Mouse (Mus musculus) adrenal gland, adult (tissue): ENCODE measurements around the gene Zfp961.
"Not testable (repeated sequence)": the region's sequence is repeated elsewhere in the genome, so short reads cannot be mapped to it uniquely, and the experiment has no call there.

ENCODE experiments used
- DNase-seq, 2 experiments: peaks; one replicate each; pipeline ENCODE4 v3.0.0; 2022 to 2023; ENCODE audit warnings: low spot score in 1 of 2; ENCODE audit not compliant: inconsistent age in 2 of 2

Gene Zfp961

GRCm38 (mm10) chr8:71950482-71951221 lies at the start of gene Zfp961:
Zfp961 (plus strand) TSS chr8:71951038.
- peak; percentile 97 to 99 for DNase-seq

- not testable (repeated sequence) for DNase-seq
Observed at GRCm38 (mm10) chr8:71903084-71903483, 47.8 kb upstream of the Zfp961 start.

DNA sequence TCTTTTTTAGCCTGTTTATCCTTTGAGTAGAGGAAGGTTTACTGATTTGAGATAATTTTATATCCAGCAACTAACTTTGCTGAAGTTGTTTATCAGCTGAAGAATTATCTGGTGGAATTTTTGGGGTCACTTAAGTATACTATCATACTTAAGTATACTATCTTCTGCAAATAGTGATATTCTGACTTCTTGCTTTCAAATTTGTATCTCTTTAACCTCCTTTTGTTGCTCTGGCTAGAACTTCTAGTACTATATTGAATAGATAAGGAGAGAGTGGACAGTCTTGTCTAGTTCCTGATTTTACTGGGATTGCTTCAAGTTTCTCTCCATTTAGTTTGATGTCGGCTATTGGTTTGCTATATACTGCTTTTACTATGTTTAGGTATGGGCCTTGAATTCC lies 44.0 kb upstream of the Zfp961 start:
- no peak for DNase-seq

GRCm38 (mm10) chr8:71907798-71908257 lies 43.0 kb upstream of the Zfp961 start:
- no peak for DNase-seq

- DNase-seq = peak; percentile 91 to 98
Observed at GRCm38 (mm10) chr8:71908309-71909261, 42.3 kb upstream of the Zfp961 start, which contains the start of the genes Zfp882 and Zfp617. Zfp882 (plus strand) TSS chr8:71908608. Zfp617 (plus strand) TSS chr8:71908635.

- DNase-seq = no peak
Observed at GRCm38 (mm10) chr8:71912286-71912685, 38.6 kb upstream of the Zfp961 start.

GRCm38 (mm10) chr8:71922567-71923401 lies 28.1 kb upstream of the Zfp961 start:
- peak; percentile 97 to 98 for DNase-seq

DNA sequence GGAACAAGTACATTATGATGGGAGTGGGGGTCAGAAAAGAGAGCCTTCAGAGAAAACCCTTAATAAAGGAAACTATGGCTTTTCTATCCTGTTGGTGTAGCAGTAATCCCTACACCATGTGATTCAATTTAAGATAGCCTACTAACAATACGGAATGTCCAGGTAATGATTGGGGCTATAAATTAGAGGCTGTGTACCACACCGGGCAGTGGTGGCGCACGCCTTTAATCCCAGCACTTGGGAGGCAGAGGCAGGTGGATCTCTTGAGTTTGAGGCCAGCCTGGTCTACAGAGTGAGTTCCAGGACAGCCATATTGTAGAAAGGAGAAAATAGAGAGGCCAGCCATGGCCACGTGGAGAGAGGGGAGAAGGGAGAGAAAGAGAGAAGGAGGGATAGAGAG lies 25.0 kb upstream of the Zfp961 start:
- DNase-seq = no peak

GRCm38 (mm10) chr8:71926551-71926950 lies 24.3 kb upstream of the Zfp961 start:
- peak; percentile 20 to 64 for DNase-seq

- no peak for DNase-seq
Observed at GRCm38 (mm10) chr8:71927779-71928178, 23.1 kb upstream of the Zfp961 start.

- DNase-seq = peak in 1 of 2 experiments; percentile 57
Observed at GRCm38 (mm10) chr8:71938037-71938436, 12.8 kb upstream of the Zfp961 start.

GRCm38 (mm10) chr8:71940293-71941208 lies 10.3 kb upstream of the Zfp961 start:
- DNase-seq = peak in 1 of 2 experiments; percentile 23

GRCm38 (mm10) chr8:71941776-71942175 lies 9.1 kb upstream of the Zfp961 start:
- DNase-seq = no peak

DNA sequence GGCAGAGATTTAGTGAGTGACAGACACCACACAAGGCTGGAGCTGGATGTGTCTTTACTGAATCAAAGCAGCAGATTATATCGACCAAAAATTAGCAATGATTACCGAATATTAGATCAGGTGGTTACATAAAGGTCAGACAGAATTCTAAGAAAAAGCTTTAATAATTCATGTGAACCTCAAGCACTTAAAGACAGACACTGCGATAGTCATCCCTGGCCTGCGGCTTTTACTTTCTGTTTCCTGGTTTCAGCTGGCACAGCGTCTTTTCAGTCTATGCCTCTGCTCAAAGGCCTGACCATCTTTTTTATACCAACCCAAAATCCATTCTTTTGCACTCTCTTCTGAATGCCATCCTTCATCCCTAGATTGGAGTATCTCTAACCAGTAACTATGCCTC lies 2.2 kb upstream of the Zfp961 start:
- DNase-seq = no peak

DNA sequence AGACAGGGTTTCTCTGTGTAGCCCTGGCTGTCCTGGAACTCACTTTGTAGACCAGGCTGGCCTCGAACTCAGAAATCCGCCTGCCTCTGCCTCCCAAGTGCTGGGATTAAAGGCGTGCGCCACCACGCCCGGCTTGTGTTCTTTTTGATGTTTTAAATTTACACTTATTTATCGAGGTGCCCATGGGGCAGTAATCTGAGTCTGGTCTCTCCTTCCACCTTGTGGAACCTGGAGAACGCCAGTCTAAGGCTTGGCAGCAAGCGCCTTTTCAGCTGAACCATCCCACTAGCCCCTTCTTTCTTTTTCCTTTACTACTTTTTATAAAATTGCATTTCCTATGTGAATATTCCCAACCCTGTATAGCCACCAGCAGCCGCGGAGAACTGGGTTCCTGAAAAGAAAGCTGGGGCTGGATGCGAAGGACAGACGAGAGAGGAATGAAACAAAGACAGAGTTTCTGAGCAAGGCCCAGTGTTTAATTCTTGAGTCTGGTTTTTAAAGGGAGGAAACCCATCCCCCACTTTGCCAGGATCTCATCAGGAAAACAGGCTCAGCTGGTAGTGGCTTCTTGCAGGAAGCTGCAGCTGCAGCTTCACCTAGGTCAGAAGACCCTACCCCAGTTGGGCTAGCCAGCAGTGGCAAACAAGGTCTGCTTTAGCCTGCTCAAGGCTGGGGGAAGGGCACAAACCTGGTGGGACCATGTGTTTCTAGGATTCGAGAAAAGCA lies 761 bp downstream of the Zfp961 start:
- DNase-seq = peak; percentile 19 to 72

DNA sequence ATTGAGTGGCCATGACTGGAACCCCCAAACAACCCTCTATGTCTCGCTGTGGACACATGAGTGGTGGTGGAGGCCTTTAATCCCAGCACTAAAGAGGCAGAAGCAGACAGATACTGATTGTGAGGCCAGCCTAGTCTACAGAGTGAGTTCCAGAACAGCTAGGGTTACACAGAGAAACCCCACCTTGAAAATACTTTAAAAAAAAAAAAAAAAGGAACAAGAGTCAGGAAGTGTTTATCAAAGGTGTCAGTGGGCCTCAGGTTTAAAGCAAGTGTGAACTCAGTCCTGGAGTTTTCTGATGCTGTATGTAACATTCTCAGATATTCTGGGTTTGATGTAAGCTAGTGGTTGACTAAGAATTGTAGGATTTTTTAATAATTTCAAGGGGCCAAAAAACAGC lies 1.7 kb downstream of the Zfp961 start:
- no peak for DNase-seq

- DNase-seq = not testable (repeated sequence)
Observed at GRCm38 (mm10) chr8:71952961-71953700, 2.3 kb downstream of the Zfp961 start.

GRCm38 (mm10) chr8:71954666-71955065 lies 3.8 kb downstream of the Zfp961 start:
- DNase-seq = no peak
